Mouse (Mus musculus): ENCODE results near the gene Tppp2.

DNA sequence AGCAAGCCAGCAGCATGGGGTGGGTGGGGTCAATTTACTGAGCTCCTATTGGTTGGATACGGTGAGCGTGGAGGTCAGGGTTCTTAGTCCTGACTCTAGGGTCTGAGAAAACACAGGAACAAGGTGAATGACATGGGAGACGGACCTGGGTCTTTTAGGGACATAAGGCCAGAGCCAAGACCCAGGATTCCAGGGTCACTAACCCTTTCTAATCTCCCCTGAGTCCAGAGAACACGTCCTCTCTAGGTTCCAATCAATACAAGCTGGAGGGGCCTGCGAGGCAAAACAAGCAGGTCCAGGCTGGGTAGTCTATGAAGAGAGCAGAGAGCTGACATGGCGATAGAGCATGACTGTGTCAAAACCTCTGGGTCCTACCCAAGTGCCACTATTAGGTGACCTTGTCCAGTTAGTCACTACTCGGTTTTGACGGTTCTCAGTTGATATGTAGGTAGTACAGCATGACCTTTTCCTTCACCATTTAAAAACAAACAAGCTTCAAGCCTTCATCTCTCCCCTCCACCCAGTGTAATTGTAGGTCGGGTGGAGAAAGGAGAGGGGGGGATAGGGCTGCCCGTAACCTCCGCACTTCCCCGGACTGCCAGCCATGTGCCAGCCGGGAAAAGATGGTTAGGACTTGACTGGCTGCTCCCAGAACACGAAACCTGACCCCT is 5.7 kb upstream of the Tppp2 start:
- TF ChIP-seq CTCF (IDR thresholded peaks at IDR 0.05; ENCODE audit: borderline replicate concordance, insufficient read depth, low read depth, low read length): no peak
- TF ChIP-seq POLR2A (IDR thresholded peaks at IDR 0.05; ENCODE audit: borderline replicate concordance, insufficient read depth, low read length): no peak
